Mouse (Mus musculus): ENCODE measurements at regions not wholly inside any gene's neighbourhood (a gene's known extent, or its start where the extent isn't known, plus 50 kb on each side); places are given as distances from the start of the nearest gene placed in this dataset.

DNA sequence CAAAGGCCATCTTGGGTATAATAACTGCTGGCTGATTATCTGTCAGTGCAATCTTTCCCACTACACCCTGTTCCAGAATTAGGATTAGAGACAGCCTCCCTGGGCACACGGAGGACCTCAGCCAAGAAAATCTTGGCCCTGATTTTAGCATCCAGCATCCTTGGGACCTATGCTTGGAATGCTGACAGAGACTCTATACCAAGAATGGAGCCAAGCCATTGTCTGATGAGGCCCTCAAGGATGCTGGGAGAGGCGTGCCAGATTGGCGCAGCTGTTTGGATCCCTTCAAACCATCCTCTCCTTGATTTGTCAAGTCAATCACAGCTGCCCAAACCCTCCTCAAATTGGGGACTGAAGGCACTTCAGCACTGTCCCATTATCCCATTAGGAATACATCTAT lies 94.2 kb downstream of the Rbm43 start:
- TF ChIP-seq FLI1 (IDR thresholded peaks at IDR 0.05; ENCODE audit: low read length), result no peak
- TF ChIP-seq GATA1 (IDR thresholded peaks at IDR 0.05; ENCODE audit: borderline replicate concordance, low read length), result no peak

All from megakaryocyte, embryonic 14.5 days (primary cell).